Mouse (Mus musculus) forebrain, embryonic 13.5 days (tissue): Measurements from ENCODE around the gene Zfp14. TPM values are rescaled to one million over a fixed set of nuclear protein-coding genes. Genes with fewer than 3 reads are reported as not detected.
A peak's percentile ranks its signal among the peaks of the same experiment; 100 is the strongest.

Experiments
- ATAC-seq: fragments of 200-750 bp; cut with Nextera tagmentation; 2 replicates; pipeline ENCODE4 v1.8.0; 2017
- H3K27ac ChIP-seq: fragments of 300-500 bp; sonication (generic); 2 replicates; pipeline ENCODE4 v1.5.1; 2015; ENCODE audit warnings: inconsistent platforms, mild to moderate bottlenecking, moderate library complexity
- H3K27me3 ChIP-seq: fragments of 300-500 bp; sonication (generic); 2 replicates; pipeline ENCODE4 v1.6.1; 2015; ENCODE audit warnings: mild to moderate bottlenecking, inconsistent platforms
- H3K36me3 ChIP-seq: fragments of 300-500 bp; sonication (generic); 2 replicates; pipeline ENCODE4 v1.6.1; 2015; ENCODE audit warnings: mild to moderate bottlenecking, inconsistent platforms; ENCODE audit not compliant: poor library complexity, severe bottlenecking
- H3K4me1 ChIP-seq: fragments of 300-500 bp; sonication (generic); 2 replicates; pipeline ENCODE4 v1.6.1; 2015; ENCODE audit warnings: inconsistent platforms
- H3K4me2 ChIP-seq: fragments of 300-500 bp; sonication (generic); 2 replicates; pipeline ENCODE4 v1.6.1; 2015; ENCODE audit warnings: inconsistent platforms, mild to moderate bottlenecking, moderate library complexity
- H3K4me3 ChIP-seq: fragments of 300-500 bp; sonication (generic); 2 replicates; pipeline ENCODE4 v1.5.1; 2015; ENCODE audit warnings: mild to moderate bottlenecking, inconsistent platforms
- H3K9ac ChIP-seq: fragments of 300-500 bp; sonication (generic); 2 replicates; pipeline ENCODE4 v1.6.1; 2015; ENCODE audit warnings: mild to moderate bottlenecking, inconsistent platforms
- H3K9me3 ChIP-seq: fragments of 300-500 bp; sonication (generic); replicated peaks from 2 replicates; pipeline ENCODE4 v1.6.1; 2016; ENCODE audit warnings: inconsistent platforms
- WGBS: fragments of 180-500 bp; shearing (Covaris S2); methylation state at CpG from one replicate; pipeline ENCODE4 v1.1.7; 2015; 5-methylcytosine and 5-hydroxymethylcytosine counted together
- polyA plus RNA-seq: library from polyadenylated mRNA; unstranded; fragments of >200 nt; fragmentation: Nextera tagmentation; extraction: Ambion mirVana; gene quantifications from 2 replicates; pipeline ENCODE4 v1.2.1, GENCODE M21; 2015

Gene Zfp14
- 9.6 and 10.6 TPM in 2 replicates for polyA plus RNA-seq

- H3K4me3 ChIP-seq = peak within 1 kb of the TSS; percentile 81
- H3K9me3 ChIP-seq = no peaks in the 10 kb centered on the region
- no peaks in the 10 kb centered on the region for H3K27me3 ChIP-seq
- H3K4me1 ChIP-seq = peaks cover 13% of the 10 kb centered on the region
- peak within 1 kb of the TSS; percentile 69 for H3K4me2 ChIP-seq
- peak within 1 kb of the TSS; percentile 84 for H3K9ac ChIP-seq
- under 1% methylated on average over 40 of the region's 40 CpGs for WGBS
- peak; percentile 100 for ATAC-seq
- peak within 1 kb of the TSS; percentile 88 for H3K27ac ChIP-seq
- peaks cover 14% of the 10 kb centered on the region for H3K36me3 ChIP-seq
These were observed at the start of gene Zfp14 for GRCm38 (mm10) chr7:30050882-30051548. Gene Zfp14, minus strand, starts transcription at chr7:30051380.

GRCm38 (mm10) chr7:30099297-30099696 is 48.1 kb upstream of the Zfp14 start:
- no peaks in the 10 kb centered on the region for H3K27me3 ChIP-seq
- no peak overlapping the region for H3K4me2 ChIP-seq
- no peak overlapping the region for H3K4me3 ChIP-seq
- H3K9me3 ChIP-seq = peaks cover 14% of the 10 kb centered on the region; the same call in 1 of the 2 replicates
- peaks cover 26% of the 10 kb centered on the region for H3K4me1 ChIP-seq
- peaks cover 64% of the 10 kb centered on the region for H3K36me3 ChIP-seq
- WGBS = 92% methylated on average over 13 of the region's 13 CpGs
- no peak for ATAC-seq
- no peak overlapping the region for H3K9ac ChIP-seq
- H3K27ac ChIP-seq = no peak overlapping the region

DNA sequence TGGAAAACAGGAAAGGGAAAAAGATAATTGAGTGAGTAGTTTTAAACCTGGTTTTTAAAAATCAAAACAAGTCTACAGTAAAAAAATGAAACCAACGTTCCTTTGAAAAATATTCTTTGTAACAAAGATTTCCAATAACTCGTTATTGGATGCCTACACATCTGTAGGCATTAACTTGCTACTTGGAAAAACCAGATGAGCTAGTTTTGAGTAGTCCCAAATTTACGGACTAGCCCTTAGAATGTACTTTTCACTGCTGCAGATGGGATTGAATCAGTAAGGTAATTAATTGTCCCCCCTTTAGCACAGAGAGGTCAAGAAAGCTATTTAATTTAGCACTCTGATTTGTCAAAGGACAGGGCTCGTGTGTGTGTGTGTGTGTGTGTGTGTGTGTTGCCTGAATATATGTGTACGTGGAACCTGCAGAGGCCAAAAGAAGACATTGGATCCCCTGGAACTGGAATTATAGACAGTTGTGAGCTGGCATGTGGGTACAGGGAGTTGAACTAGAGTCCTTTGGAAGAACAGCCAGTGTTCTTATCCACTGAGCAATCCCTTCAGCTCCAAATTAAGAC is 44.5 kb upstream of the Zfp14 start:
- H3K4me3 ChIP-seq = peak overlapping the region; percentile 57
- H3K9ac ChIP-seq = peak overlapping the region; percentile 82
- H3K4me1 ChIP-seq = peaks cover 30% of the 10 kb centered on the region
- peaks cover 32% of the 10 kb centered on the region for H3K36me3 ChIP-seq
- H3K9me3 ChIP-seq = no peaks in the 10 kb centered on the region
- peak overlapping the region; percentile 98; the same call in 1 of the 2 replicates for H3K27ac ChIP-seq
- ATAC-seq = no peak
- H3K4me2 ChIP-seq = peak overlapping the region; percentile 81
- under 1% methylated on average over 5 of the region's 5 CpGs for WGBS
- H3K27me3 ChIP-seq = no peaks in the 10 kb centered on the region

DNA sequence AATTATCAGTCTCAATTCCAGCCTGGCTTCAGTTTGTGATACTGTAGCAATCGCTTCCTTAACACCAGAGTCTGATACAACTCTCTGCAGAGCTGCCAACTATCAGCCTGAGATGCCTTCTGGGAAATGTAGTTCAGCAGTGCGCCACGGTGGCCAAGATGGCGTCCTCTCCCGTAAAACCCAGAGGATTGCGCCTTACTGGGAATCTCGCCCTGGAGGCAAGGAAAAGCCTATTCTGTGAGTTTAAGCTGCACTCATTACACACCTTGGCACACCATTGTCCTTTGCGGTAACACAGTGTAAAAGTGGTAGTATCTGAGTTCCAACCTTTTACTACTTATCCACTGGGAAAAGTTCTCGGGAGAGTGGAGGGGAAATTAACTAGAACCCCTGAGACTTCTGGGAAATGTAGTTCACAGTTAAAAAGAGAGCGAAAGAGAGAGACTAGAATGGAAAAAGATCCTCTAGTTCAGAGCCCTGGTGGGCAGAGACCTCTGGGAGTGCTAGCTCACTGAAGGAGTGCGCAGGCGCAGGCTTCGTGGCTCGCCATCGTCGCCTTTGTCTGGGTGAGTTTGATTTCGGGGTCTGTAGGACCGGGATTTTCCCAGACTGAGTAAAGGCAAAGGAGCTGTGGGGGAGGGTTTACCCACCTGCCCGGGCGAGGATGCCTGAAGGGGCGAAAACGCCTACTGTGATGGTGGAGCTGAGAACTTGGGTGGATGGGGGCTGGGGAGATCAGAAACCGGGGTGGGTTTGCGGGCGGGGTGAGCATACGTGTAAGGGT is 43.7 kb upstream of the Zfp14 start, which contains the start of gene Zfp260:
TSS of gene Zfp260 (plus strand) at position 132 of the 784 bp plus-strand sequence.
- peak within 1 kb of the TSS; percentile 57 for H3K4me3 ChIP-seq
- H3K27ac ChIP-seq = peak within 1 kb of the TSS; percentile 98
- peak; percentile 83 for ATAC-seq
- H3K36me3 ChIP-seq = peaks cover 24% of the 10 kb centered on the region
- under 1% methylated on average over 26 of the region's 26 CpGs for WGBS
- H3K9ac ChIP-seq = peak within 1 kb of the TSS; percentile 82
- no peaks in the 10 kb centered on the region for H3K9me3 ChIP-seq
- no peaks in the 10 kb centered on the region for H3K27me3 ChIP-seq
- H3K4me2 ChIP-seq = peak within 1 kb of the TSS; percentile 81
- peaks cover 30% of the 10 kb centered on the region for H3K4me1 ChIP-seq

DNA sequence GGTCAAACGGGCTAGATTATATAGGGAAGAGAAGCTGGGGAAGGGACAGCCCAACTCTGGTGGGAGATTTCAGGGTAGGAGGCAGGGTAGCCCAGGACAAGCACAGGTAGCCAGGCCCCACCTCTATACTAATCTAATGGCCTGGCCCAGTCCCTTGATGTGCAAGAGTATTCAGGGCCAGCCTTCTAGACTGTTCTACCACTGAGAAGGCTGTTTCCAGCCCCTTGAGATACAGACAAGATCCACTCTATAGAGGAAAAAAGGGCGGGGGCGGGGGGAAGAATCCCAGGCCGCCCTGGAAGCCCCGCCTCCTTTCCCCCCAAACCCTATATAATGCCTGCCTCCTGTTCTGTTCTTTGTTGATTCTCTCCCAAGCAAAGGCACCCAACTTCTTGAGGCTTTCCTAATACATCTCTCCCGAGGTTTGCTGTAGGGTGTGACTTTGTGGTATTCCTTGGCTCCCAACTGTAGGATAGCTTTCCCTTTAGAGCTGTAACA is 42.8 kb upstream of the Zfp14 start:
- peak overlapping the region; percentile 98; the same call in 1 of the 2 replicates for H3K27ac ChIP-seq
- peaks cover 36% of the 10 kb centered on the region for H3K4me1 ChIP-seq
- H3K9me3 ChIP-seq = no peaks in the 10 kb centered on the region
- WGBS = 65% methylated on average over 6 of the region's 6 CpGs
- peak overlapping the region; percentile 57 for H3K4me3 ChIP-seq
- H3K27me3 ChIP-seq = no peaks in the 10 kb centered on the region
- H3K4me2 ChIP-seq = peak overlapping the region; percentile 81
- no peak overlapping the region for H3K9ac ChIP-seq
- peaks cover 15% of the 10 kb centered on the region for H3K36me3 ChIP-seq
- ATAC-seq = no peak

DNA sequence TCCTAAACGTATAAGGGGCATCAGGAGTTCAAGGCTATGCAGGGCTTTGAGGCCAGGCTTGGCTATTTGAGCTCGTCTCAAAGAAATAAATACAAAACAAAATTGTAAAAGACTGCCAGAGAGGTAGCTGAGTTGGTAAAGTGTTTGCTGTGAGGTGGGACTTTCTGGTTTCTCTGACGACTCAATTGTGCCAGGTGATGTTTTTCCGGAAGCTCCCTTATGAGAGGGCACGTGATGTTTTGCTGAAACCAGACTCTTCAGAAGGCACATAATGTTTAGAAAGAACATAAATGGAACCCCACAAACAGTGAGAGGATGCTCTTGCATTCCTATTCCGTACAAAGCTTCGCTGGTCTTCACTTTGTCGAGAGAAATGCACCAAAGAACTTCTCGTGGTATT is 41.5 kb upstream of the Zfp14 start:
- 85% methylated on average over 9 of the region's 9 CpGs for WGBS
- no peak for ATAC-seq
- Histone ChIP-seq H3K4me2 (no peak overlapping the region), H3K4me1 (peaks cover 42% of the 10 kb centered on the region), H3K4me3 (no peak overlapping the region), H3K9ac (no peak overlapping the region), H3K9me3 (no peaks in the 10 kb centered on the region), H3K27ac (no peak overlapping the region), H3K36me3 (peaks cover 4% of the 10 kb centered on the region), H3K27me3 (no peaks in the 10 kb centered on the region)

DNA sequence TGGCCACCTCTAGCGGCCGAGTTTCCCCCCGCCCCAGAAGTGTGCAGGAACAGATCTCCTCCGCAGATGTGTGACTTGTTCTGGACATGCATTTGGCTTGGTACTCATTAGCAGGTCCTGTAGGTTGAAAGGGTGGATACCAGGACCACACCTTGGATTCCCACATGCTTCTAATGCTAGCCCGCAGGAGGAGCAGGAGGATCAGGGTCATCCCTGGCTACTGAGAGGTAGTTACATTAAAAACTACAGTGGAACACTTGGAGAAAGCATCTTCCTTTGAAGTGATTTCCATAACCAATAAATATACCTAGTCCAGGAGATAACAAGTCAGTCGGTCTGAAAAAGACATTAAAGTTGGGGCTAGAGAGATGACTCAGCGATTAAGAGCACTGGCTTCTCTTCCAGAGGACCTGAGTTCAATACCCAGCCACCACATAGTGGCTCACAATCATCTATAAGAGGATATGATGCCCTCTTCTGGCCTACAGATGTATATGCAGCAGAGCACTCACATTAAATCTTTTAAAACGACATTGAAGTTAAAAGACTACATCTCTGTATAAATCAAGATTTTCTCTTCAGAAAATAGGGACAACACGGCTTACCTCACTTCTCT is 39.9 kb upstream of the Zfp14 start:
- H3K27me3 ChIP-seq = no peaks in the 10 kb centered on the region
- 8% methylated on average over 9 of the region's 9 CpGs for WGBS
- H3K4me1 ChIP-seq = peaks cover 34% of the 10 kb centered on the region
- peak overlapping the region; percentile 88 for H3K27ac ChIP-seq
- H3K9me3 ChIP-seq = no peaks in the 10 kb centered on the region
- ATAC-seq = no peak
- H3K36me3 ChIP-seq = peaks cover 11% of the 10 kb centered on the region
- H3K9ac ChIP-seq = peak overlapping the region; percentile 81; the same call in 1 of the 2 replicates
- H3K4me3 ChIP-seq = peak overlapping the region; percentile 68
- H3K4me2 ChIP-seq = peak overlapping the region; percentile 73

GRCm38 (mm10) chr7:30090092-30090969 is 39.2 kb upstream of the Zfp14 start, which contains the start of the genes Gm26920 and Zfp566:
Gene Gm26920, minus strand, starts transcription at chr7:30090410.
Gene Zfp566, minus strand, starts transcription at chr7:30090527.
- Histone ChIP-seq H3K27me3 (no peaks in the 10 kb centered on the region), H3K9me3 (no peaks in the 10 kb centered on the region), H3K27ac (peak within 1 kb of the TSS; percentile 88), H3K36me3 (peaks cover 19% of the 10 kb centered on the region), H3K9ac (peak within 1 kb of the TSS; percentile 81), H3K4me3 (peak within 1 kb of the TSS; percentile 68), H3K4me1 (peaks cover 30% of the 10 kb centered on the region), H3K4me2 (peak within 1 kb of the TSS; percentile 73)
- peak; percentile 92 for ATAC-seq
- whole genome bisulfite sequencing = under 1% methylated on average over 40 of the region's 40 CpGs

- no peak for ATAC-seq
- Histone ChIP-seq H3K4me1 (peaks cover 29% of the 10 kb centered on the region), H3K4me3 (peak overlapping the region; percentile 68), H3K27me3 (no peaks in the 10 kb centered on the region), H3K9me3 (no peaks in the 10 kb centered on the region), H3K27ac (no peak overlapping the region; the same call in 1 of the 2 replicates), H3K9ac (peak overlapping the region; percentile 81), H3K36me3 (peaks cover 28% of the 10 kb centered on the region), H3K4me2 (peak overlapping the region; percentile 73)
- 18% methylated on average over 6 of the region's 6 CpGs for WGBS
These were observed 38.2 kb upstream of the Zfp14 start for GRCm38 (mm10) chr7:30089405-30089804.

- ATAC-seq = no peak
- Histone ChIP-seq H3K9me3 (no peaks in the 10 kb centered on the region), H3K36me3 (peaks cover 50% of the 10 kb centered on the region), H3K9ac (no peak overlapping the region), H3K4me1 (peaks cover 24% of the 10 kb centered on the region), H3K4me3 (no peak overlapping the region), H3K27me3 (no peaks in the 10 kb centered on the region), H3K27ac (no peak overlapping the region), H3K4me2 (no peak overlapping the region)
- WGBS = 91% methylated on average over 9 of the region's 9 CpGs
These were observed 35.3 kb upstream of the Zfp14 start for GRCm38 (mm10) chr7:30086524-30086923.
